Mouse (Mus musculus): Measurements from ENCODE around the gene Bbc3. TPM values are rescaled to one million over a fixed set of nuclear protein-coding genes. Genes with fewer than 3 reads are reported as not detected.
A peak's percentile ranks its signal among the peaks of the same experiment; 100 is the strongest.
"Not testable (repeated sequence)": the region's sequence is repeated elsewhere in the genome, so short reads cannot be mapped to it uniquely, and the experiment has no call there.

Bbc3 gene
- polyA plus RNA-seq, 1 experiment, result 38.5 TPM

DNA sequence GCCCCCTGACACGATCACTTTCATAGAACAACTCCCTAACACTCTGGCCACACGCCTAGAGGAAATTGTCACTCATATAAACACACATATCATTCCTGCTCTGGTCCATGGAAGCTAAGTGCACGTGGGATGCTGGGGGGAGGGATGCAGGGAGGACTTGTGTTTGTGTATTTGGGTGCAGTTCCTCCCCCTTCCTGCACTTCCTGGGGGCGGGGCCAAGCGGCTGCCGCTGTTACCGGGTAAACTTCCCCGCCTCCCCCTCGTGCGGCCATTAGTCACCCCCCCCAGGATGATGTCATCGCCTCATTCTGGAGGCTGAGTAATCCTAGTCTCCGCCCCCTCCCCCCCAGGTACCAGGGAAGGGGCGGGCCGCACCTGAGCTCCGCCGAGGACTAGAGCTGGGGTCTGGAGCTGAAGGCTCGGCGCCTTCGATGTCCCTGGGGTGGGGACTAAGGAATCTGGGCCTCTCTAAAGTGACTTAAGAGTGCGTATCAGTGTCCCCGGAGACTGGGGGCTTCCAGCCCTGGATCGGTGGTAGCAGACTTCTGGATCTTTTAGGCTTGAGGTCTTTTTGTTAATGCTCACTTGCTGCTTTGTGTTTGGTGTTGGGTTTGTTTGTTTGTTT is 11.3 kb upstream of the Bbc3 start:
- Histone ChIP-seq H3K27me3 (ENCODE audit: control insufficient read depth, insufficient read depth, low read length, poor library complexity, severe bottlenecking) (no peaks in the 10 kb centered on the region), H3K9ac (ENCODE audit: low read depth, poor library complexity, severe bottlenecking) (peak overlapping the region; percentile 57; the same call in 1 of the 2 replicates)

GRCm38 (mm10) chr7:16297616-16298015 is 10.6 kb upstream of the Bbc3 start:
- 0 out of 2 replicates have a peak overlapping the region, but pooled peaks have one; percentile 8 for H3K27ac ChIP-seq (ENCODE audit: insufficient read depth, low read length)
- H3K4me3 ChIP-seq (ENCODE audit: low read depth, low read length), result no peak overlapping the region
- peaks cover 1% of the 10 kb centered on the region for H3K4me1 ChIP-seq (ENCODE audit: control insufficient read depth, insufficient read depth, low read length)
- no peaks in the 10 kb centered on the region for H3K27me3 ChIP-seq (ENCODE audit: control insufficient read depth, insufficient read depth, low read length, poor library complexity, severe bottlenecking)
- peak overlapping the region; percentile 57; the same call in 1 of the 2 replicates for H3K9ac ChIP-seq (ENCODE audit: low read depth, poor library complexity, severe bottlenecking)
- no peaks in the 10 kb centered on the region for H3K36me3 ChIP-seq (ENCODE audit: control insufficient read depth, insufficient read depth, low read length, poor library complexity, severe bottlenecking)
- no peaks in the 10 kb centered on the region for H3K9me3 ChIP-seq (replicated peaks; ENCODE audit: control insufficient read depth, insufficient read depth, low read length, poor library complexity, severe bottlenecking)
- no peak for TF ChIP-seq POLR2A (IDR thresholded peaks at IDR 0.05; ENCODE audit: insufficient read depth, low read length)
- TF ChIP-seq EP300 (IDR thresholded peaks at IDR 0.05; ENCODE audit: insufficient read depth, low read depth, low read length), result no peak
- TF ChIP-seq CTCF (IDR thresholded peaks at IDR 0.05; ENCODE audit: low read depth, low read length), result no peak

More for the DNA sequence above, 11.3 kb upstream of the Bbc3 start:
- H3K9me3 ChIP-seq (replicated peaks; ENCODE audit: control insufficient read depth, insufficient read depth, low read length, poor library complexity, severe bottlenecking), result no peaks in the 10 kb centered on the region
- peaks cover 1% of the 10 kb centered on the region for H3K4me1 ChIP-seq (ENCODE audit: control insufficient read depth, insufficient read depth, low read length)
- no peaks in the 10 kb centered on the region for H3K36me3 ChIP-seq (ENCODE audit: control insufficient read depth, insufficient read depth, low read length, poor library complexity, severe bottlenecking)
- H3K4me3 ChIP-seq (ENCODE audit: low read depth, low read length), result peak overlapping the region; percentile 49
- peak overlapping the region; percentile 55 for H3K27ac ChIP-seq (ENCODE audit: insufficient read depth, low read length)
- TF ChIP-seq EP300 (IDR thresholded peaks at IDR 0.05; ENCODE audit: insufficient read depth, low read depth, low read length), result peak; percentile 45; the same call in 1 of the 2 replicates
- TF ChIP-seq POLR2A (IDR thresholded peaks at IDR 0.05; ENCODE audit: insufficient read depth, low read length), result no peak
- TF ChIP-seq CTCF (IDR thresholded peaks at IDR 0.05; ENCODE audit: low read depth, low read length), result no peak

DNA sequence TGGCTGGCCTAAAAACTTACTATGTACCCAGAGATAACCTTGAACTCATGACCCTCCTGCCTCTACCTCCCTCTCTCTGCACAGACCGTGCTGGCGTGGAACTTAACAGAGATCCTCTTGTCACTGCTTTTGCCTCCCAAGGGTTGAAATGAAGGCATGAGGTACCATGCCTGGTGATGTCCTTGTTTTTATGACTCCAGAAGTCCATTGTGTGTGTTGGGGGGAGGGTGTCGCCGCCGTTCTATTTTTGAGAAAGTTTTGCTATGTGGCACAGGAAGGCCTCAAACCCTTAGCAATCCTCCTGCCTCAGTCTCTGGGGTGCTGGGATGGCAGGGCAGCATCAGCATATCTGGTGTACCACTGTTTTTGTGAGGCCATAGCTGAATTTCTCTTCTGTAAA is 9.3 kb upstream of the Bbc3 start:
- Histone ChIP-seq H3K9me3 (replicated peaks; ENCODE audit: control insufficient read depth, insufficient read depth, low read length, poor library complexity, severe bottlenecking) (no peaks in the 10 kb centered on the region), H3K36me3 (ENCODE audit: control insufficient read depth, insufficient read depth, low read length, poor library complexity, severe bottlenecking) (no peaks in the 10 kb centered on the region), H3K4me1 (ENCODE audit: control insufficient read depth, insufficient read depth, low read length) (peaks cover 1% of the 10 kb centered on the region), H3K27ac (ENCODE audit: insufficient read depth, low read length) (no peak overlapping the region), H3K4me3 (ENCODE audit: low read depth, low read length) (no peak overlapping the region), H3K9ac (ENCODE audit: low read depth, poor library complexity, severe bottlenecking) (0 out of 2 replicates have a peak overlapping the region, but pooled peaks have one; percentile 46), H3K27me3 (ENCODE audit: control insufficient read depth, insufficient read depth, low read length, poor library complexity, severe bottlenecking) (no peaks in the 10 kb centered on the region)
- no peak for TF ChIP-seq CTCF (IDR thresholded peaks at IDR 0.05; ENCODE audit: low read depth, low read length)
- TF ChIP-seq POLR2A (IDR thresholded peaks at IDR 0.05; ENCODE audit: insufficient read depth, low read length), result no peak
- TF ChIP-seq EP300 (IDR thresholded peaks at IDR 0.05; ENCODE audit: insufficient read depth, low read depth, low read length), result no peak

DNA sequence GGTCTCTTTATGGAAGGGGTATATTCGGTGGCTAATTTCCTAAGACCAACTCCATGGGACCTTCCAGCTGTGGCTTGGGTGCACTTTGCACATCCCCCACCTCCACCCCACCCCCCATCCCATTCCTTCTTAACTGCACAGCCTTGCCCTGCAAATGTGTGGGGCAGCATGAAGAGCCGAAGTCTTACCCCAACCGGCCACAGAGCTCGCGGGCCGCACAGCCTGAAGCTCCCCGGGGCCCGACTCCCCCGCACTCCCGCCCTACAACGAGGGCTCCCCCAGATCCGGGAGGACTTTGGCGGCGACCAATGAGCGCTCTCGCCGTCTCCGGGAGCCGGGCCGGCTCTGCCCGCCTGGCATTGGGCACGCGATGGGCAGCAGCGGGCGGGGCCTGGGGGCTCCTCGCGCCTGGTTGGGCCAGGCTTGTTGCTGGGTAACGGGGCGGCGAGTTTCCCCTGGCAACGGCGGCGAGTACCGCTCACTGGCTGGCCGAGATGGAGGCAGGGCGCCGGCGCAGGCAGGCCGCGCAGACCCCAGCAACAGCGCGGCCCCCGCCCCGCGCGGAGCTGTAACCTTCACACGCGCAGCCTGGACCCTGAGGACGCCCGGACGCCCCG is 8.7 kb upstream of the Bbc3 start:
- Histone ChIP-seq H3K4me3 (ENCODE audit: low read depth, low read length) (peak overlapping the region; percentile 56), H3K36me3 (ENCODE audit: control insufficient read depth, insufficient read depth, low read length, poor library complexity, severe bottlenecking) (no peaks in the 10 kb centered on the region), H3K9me3 (replicated peaks; ENCODE audit: control insufficient read depth, insufficient read depth, low read length, poor library complexity, severe bottlenecking) (no peaks in the 10 kb centered on the region), H3K4me1 (ENCODE audit: control insufficient read depth, insufficient read depth, low read length) (peaks cover 1% of the 10 kb centered on the region), H3K9ac (ENCODE audit: low read depth, poor library complexity, severe bottlenecking) (peak overlapping the region; percentile 46), H3K27me3 (ENCODE audit: control insufficient read depth, insufficient read depth, low read length, poor library complexity, severe bottlenecking) (no peaks in the 10 kb centered on the region), H3K27ac (ENCODE audit: insufficient read depth, low read length) (no peak overlapping the region)
- TF ChIP-seq POLR2A (IDR thresholded peaks at IDR 0.05; ENCODE audit: insufficient read depth, low read length) (no peak), EP300 (IDR thresholded peaks at IDR 0.05; ENCODE audit: insufficient read depth, low read depth, low read length) (no peak), CTCF (IDR thresholded peaks at IDR 0.05; ENCODE audit: low read depth, low read length) (no peak)

DNA sequence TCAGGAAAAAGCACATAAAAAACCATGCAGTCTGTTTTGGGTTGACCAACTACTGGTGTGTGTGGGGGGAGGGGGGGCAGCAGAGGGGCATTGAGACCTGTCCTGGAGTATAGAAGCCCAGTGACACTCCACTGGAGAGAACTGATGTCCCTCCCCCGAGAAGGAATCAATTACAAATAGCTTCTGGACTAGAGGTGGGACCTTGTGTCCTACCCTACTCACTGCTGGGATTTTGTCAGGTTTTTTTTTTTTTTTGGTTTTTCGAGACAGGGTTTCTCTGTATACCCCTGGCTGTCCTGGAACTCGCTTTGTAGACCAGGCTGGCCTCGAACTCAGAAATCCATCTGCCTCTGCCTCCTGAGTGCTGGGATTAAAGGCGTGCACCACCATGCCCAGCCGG is 1.1 kb upstream of the Bbc3 start:
- not testable (repeated sequence) for H3K4me3 ChIP-seq (ENCODE audit: low read depth, low read length); H3K9me3 ChIP-seq (replicated peaks; ENCODE audit: control insufficient read depth, insufficient read depth, low read length, poor library complexity, severe bottlenecking); H3K36me3 ChIP-seq (ENCODE audit: control insufficient read depth, insufficient read depth, low read length, poor library complexity, severe bottlenecking); H3K9ac ChIP-seq (ENCODE audit: low read depth, poor library complexity, severe bottlenecking); H3K4me1 ChIP-seq (ENCODE audit: control insufficient read depth, insufficient read depth, low read length); H3K27me3 ChIP-seq (ENCODE audit: control insufficient read depth, insufficient read depth, low read length, poor library complexity, severe bottlenecking)
- peak overlapping the region; percentile 85 for H3K27ac ChIP-seq (ENCODE audit: insufficient read depth, low read length)

- TF ChIP-seq CTCF (IDR thresholded peaks at IDR 0.05; ENCODE audit: low read depth, low read length), result no peak
- peak; percentile 68; the same call in 1 of the 2 replicates for TF ChIP-seq EP300 (IDR thresholded peaks at IDR 0.05; ENCODE audit: insufficient read depth, low read depth, low read length)
- TF ChIP-seq POLR2A (IDR thresholded peaks at IDR 0.05; ENCODE audit: insufficient read depth, low read length), result peak; percentile 62
- peak overlapping the region; percentile 47 for H3K4me3 ChIP-seq (ENCODE audit: low read depth, low read length)
- H3K36me3 ChIP-seq (ENCODE audit: control insufficient read depth, insufficient read depth, low read length, poor library complexity, severe bottlenecking), result no peaks in the 10 kb centered on the region
- H3K9ac ChIP-seq (ENCODE audit: low read depth, poor library complexity, severe bottlenecking), result peak overlapping the region; percentile 84
- no peaks in the 10 kb centered on the region for H3K4me1 ChIP-seq (ENCODE audit: control insufficient read depth, insufficient read depth, low read length)
- H3K9me3 ChIP-seq (replicated peaks; ENCODE audit: control insufficient read depth, insufficient read depth, low read length, poor library complexity, severe bottlenecking), result no peaks in the 10 kb centered on the region
- peak overlapping the region; percentile 85 for H3K27ac ChIP-seq (ENCODE audit: insufficient read depth, low read length)
- H3K27me3 ChIP-seq (ENCODE audit: control insufficient read depth, insufficient read depth, low read length, poor library complexity, severe bottlenecking), result no peaks in the 10 kb centered on the region
These were observed 543 bp downstream of the Bbc3 start for GRCm38 (mm10) chr7:16308555-16309317.

All from ES-Bruce4 (cell line).